Mouse (Mus musculus) kidney, postnatal 0 days (tissue): ENCODE measurements at regions not wholly inside any gene's neighbourhood (a gene's known extent, or its start where the extent isn't known, plus 50 kb on each side); places are given as distances from the start of the nearest gene placed in this dataset.
"Not testable (repeated sequence)": the region's sequence is repeated elsewhere in the genome, so short reads cannot be mapped to it uniquely, and the experiment has no call there.

Experiments
- ATAC-seq: fragments of 200-750 bp; cut with Nextera tagmentation; replicated peaks from 2 replicates; pipeline ENCODE4 v1.8.0; 2017; ENCODE audit warnings: low read depth, moderate number of reproducible peaks, moderate TSS enrichment, moderate library complexity; ENCODE audit not compliant: low FRiP score
- DNase-seq: peaks from one replicate; pipeline ENCODE4 v3.0.0-alpha.2; 2016; ENCODE audit warnings: low spot score
- H3K27ac ChIP-seq: fragments of 300-500 bp; sonication (generic); 2 replicates; pipeline ENCODE4 v1.5.1; 2014; ENCODE audit warnings: mild to moderate bottlenecking
- H3K27me3 ChIP-seq: fragments of 300-500 bp; sonication (generic); 2 replicates; pipeline ENCODE4 v1.6.1; 2014; ENCODE audit warnings: low read length, mixed read lengths; ENCODE audit not compliant: insufficient read depth
- H3K36me3 ChIP-seq: fragments of 300-500 bp; sonication (generic); 2 replicates; pipeline ENCODE4 v1.6.1; 2014; ENCODE audit warnings: low read length, mixed read lengths; ENCODE audit not compliant: insufficient read depth
- H3K4me1 ChIP-seq: fragments of 300-500 bp; sonication (generic); replicated peaks from 2 replicates; pipeline ENCODE4 v1.6.1; 2014; ENCODE audit warnings: antibody characterized with exemption, low read length, mixed read lengths; ENCODE audit not compliant: insufficient read depth
- H3K4me2 ChIP-seq: fragments of 300-500 bp; sonication (generic); 2 replicates; pipeline ENCODE4 v1.6.1; 2014; ENCODE audit warnings: mild to moderate bottlenecking, low read length, moderate library complexity, mixed read lengths
- H3K4me3 ChIP-seq: fragments of 300-500 bp; sonication (generic); replicated peaks from 2 replicates; pipeline ENCODE4 v1.5.1; 2014; ENCODE audit warnings: low read depth, low read length
- H3K9ac ChIP-seq: fragments of 300-500 bp; sonication (generic); 2 replicates; pipeline ENCODE4 v1.6.1; 2014; ENCODE audit warnings: low read depth, low read length
- H3K9me3 ChIP-seq: fragments of 300-500 bp; sonication (generic); replicated peaks from 2 replicates; pipeline ENCODE4 v1.6.1; 2016; ENCODE audit warnings: low read length, inconsistent platforms, mixed read lengths
- CTCF ChIP-seq: IDR thresholded peaks from 2 replicates; pipeline ENCODE4 v1.5.1; 2016; ENCODE audit warnings: antibody characterized with exemption, low read depth, mild to moderate bottlenecking, moderate library complexity
- WGBS: fragments of 180-500 bp; shearing (Covaris S2); extraction: QIAGEN DNeasy Blood & Tissue Kit; methylation state at CpG from one replicate; pipeline ENCODE4 v1.1.7; 2014; 5-methylcytosine and 5-hydroxymethylcytosine counted together

GRCm38 (mm10) chr6:68852286-68852685 is 1316.7 kb upstream of the Tacstd2 start:
- TF ChIP-seq CTCF: no peak
- ATAC-seq: no peak
- WGBS: 90% methylated on average over 2 of the region's 2 CpGs
- Histone ChIP-seq H3K9me3 (no peaks in the 10 kb centered on the region), H3K9ac (no peak overlapping the region), H3K27me3 (no peaks in the 10 kb centered on the region), H3K36me3 (no peaks in the 10 kb centered on the region), H3K27ac (no peak overlapping the region), H3K4me1 (no peaks in the 10 kb centered on the region), H3K4me2 (no peak overlapping the region), H3K4me3 (no peak overlapping the region)
- no peak for DNase-seq

GRCm38 (mm10) chr6:68835186-68835585 is 1299.6 kb upstream of the Tacstd2 start:
- Histone ChIP-seq H3K9ac (no peak overlapping the region), H3K36me3 (no peaks in the 10 kb centered on the region), H3K4me3 (no peak overlapping the region), H3K27ac (no peak overlapping the region), H3K4me2 (no peak overlapping the region), H3K27me3 (no peaks in the 10 kb centered on the region), H3K9me3 (no peaks in the 10 kb centered on the region), H3K4me1 (no peaks in the 10 kb centered on the region)
- DNase-seq (no peak), ATAC-seq (no peak)
- no peak for TF ChIP-seq CTCF
- WGBS: 43% methylated on average over 1 of the region's 1 CpGs

DNA sequence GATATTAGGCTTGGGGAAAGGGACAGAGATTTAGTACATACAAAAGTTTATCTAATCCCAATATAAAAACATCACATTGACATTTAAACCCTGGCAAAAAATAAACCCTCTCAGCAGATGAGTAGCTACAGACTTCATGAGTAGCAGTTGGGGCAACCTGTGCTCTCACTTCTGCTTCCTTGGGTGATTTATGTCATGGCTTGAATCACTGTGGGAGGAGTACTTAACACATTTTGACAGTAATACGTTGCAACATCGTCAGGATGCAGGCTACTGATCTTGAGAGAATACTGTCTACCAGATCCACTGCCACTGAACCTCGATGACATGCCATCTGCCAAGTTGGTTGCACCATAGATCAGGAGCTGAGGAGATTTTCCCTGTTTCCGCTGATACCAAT is 1299.0 kb upstream of the Tacstd2 start:
- H3K27ac ChIP-seq: no peak overlapping the region
- WGBS: 49% methylated on average over 4 of the region's 4 CpGs
- no peak for TF ChIP-seq CTCF
- no peaks in the 10 kb centered on the region for H3K27me3 ChIP-seq
- H3K9me3 ChIP-seq: no peaks in the 10 kb centered on the region
- H3K36me3 ChIP-seq: no peaks in the 10 kb centered on the region
- H3K4me2 ChIP-seq: no peak overlapping the region
- ATAC-seq: no peak
- no peak for DNase-seq
- H3K4me1 ChIP-seq: no peaks in the 10 kb centered on the region
- no peak overlapping the region for H3K9ac ChIP-seq
- H3K4me3 ChIP-seq: no peak overlapping the region

DNA sequence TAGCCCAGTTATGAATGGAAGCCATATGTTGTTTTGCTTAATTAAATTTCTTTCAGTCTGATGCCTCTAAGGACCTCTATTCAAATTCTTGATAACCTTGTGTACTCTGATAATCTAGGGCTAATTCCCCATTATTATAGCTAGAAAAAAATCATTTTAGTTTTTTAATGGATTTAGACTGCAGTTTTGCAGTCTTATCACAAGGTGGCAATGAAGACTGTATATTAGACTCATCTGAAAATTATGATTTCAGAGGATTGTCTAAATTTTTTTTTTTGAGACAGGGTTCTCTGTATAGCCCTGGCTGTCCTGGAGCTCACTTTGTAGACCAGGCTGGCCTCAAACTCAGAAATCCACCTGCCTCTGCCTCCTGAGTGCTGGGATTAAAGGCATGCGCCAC is 1292.9 kb upstream of the Tacstd2 start:
- not testable (repeated sequence) for H3K4me3 ChIP-seq, H3K4me2 ChIP-seq, H3K9me3 ChIP-seq, H3K4me1 ChIP-seq, DNase-seq, H3K36me3 ChIP-seq, H3K9ac ChIP-seq, ATAC-seq, H3K27me3 ChIP-seq, H3K27ac ChIP-seq
- WGBS: 95% methylated on average over 1 of the region's 1 CpGs

GRCm38 (mm10) chr6:68813346-68813745 is 1277.8 kb upstream of the Tacstd2 start:
- no peak for DNase-seq
- no peaks in the 10 kb centered on the region for H3K27me3 ChIP-seq
- no peak for TF ChIP-seq CTCF

GRCm38 (mm10) chr6:68799205-68799604 is 1263.6 kb upstream of the Tacstd2 start:
- not testable (repeated sequence) for DNase-seq
- WGBS: 87% methylated on average over 16 of the region's 19 CpGs

More at GRCm38 (mm10) chr6:68813346-68813745, 1277.8 kb upstream of the Tacstd2 start:
- WGBS: 72% methylated on average over 3 of the region's 3 CpGs
- no peak overlapping the region for H3K4me2 ChIP-seq
- H3K27ac ChIP-seq: no peak overlapping the region
- H3K4me1 ChIP-seq: no peaks in the 10 kb centered on the region
- ATAC-seq: no peak
- H3K9ac ChIP-seq: no peak overlapping the region
- H3K36me3 ChIP-seq: no peaks in the 10 kb centered on the region
- H3K9me3 ChIP-seq: no peaks in the 10 kb centered on the region
- no peak overlapping the region for H3K4me3 ChIP-seq

GRCm38 (mm10) chr6:68771507-68771906 is 1235.9 kb upstream of the Tacstd2 start:
- Histone ChIP-seq H3K4me3 (no peak overlapping the region), H3K27ac (no peak overlapping the region), H3K27me3 (no peaks in the 10 kb centered on the region), H3K4me2 (no peak overlapping the region), H3K9me3 (no peaks in the 10 kb centered on the region), H3K9ac (no peak overlapping the region), H3K4me1 (no peaks in the 10 kb centered on the region), H3K36me3 (no peaks in the 10 kb centered on the region)
- 80% methylated on average over 2 of the region's 2 CpGs for WGBS
- TF ChIP-seq CTCF: 0 out of 2 replicates have a peak, but pooled peaks have one; percentile 9
- DNase-seq (no peak), ATAC-seq (no peak)

More at GRCm38 (mm10) chr6:68799205-68799604, 1263.6 kb upstream of the Tacstd2 start:
- not testable (repeated sequence) for H3K9ac ChIP-seq, H3K27me3 ChIP-seq, H3K4me1 ChIP-seq, H3K27ac ChIP-seq, H3K9me3 ChIP-seq, H3K4me3 ChIP-seq, ATAC-seq, H3K36me3 ChIP-seq, H3K4me2 ChIP-seq
